Mouse (Mus musculus) CH12.LX (cell line): ENCODE measurements around the gene Tmem186.

Source experiments
- CHD1 ChIP-seq: IDR thresholded peaks from 2 replicates; pipeline ENCODE4 v1.6.1; 2012; ENCODE audit warnings: low read depth, low read length, improper control_type of control experiment, inconsistent platforms
- E2F4 ChIP-seq: IDR thresholded peaks from 2 replicates; pipeline ENCODE4 v1.6.1; 2011; ENCODE audit warnings: low read depth, low read length, improper control_type of control experiment; ENCODE audit not compliant: insufficient replicate concordance
- EP300 ChIP-seq: IDR thresholded peaks from 2 replicates; pipeline ENCODE4 v1.6.1; 2011; ENCODE audit warnings: low read length, improper control_type of control experiment
- GABPA ChIP-seq: IDR thresholded peaks from 2 replicates; pipeline ENCODE4 v1.6.1; 2012; ENCODE audit warnings: low read depth, low read length, improper control_type of control experiment, inconsistent platforms; ENCODE audit not compliant: insufficient replicate concordance
- MXI1 ChIP-seq: IDR thresholded peaks from 2 replicates; pipeline ENCODE4 v1.6.1; 2011; ENCODE audit warnings: mild to moderate bottlenecking, low read depth, low read length, improper control_type of control experiment
- MYC ChIP-seq: IDR thresholded peaks from 2 replicates; pipeline ENCODE4 v1.6.1; 2011; ENCODE audit warnings: low read depth, mild to moderate bottlenecking, improper control_type of control experiment, low read length
- NELFE ChIP-seq: IDR thresholded peaks from 2 replicates; pipeline ENCODE4 v1.6.1; 2011; ENCODE audit warnings: low read depth, low read length, improper control_type of control experiment
- POLR2A ChIP-seq: IDR thresholded peaks from 2 replicates; pipeline ENCODE4 v1.6.1; 2011; ENCODE audit warnings: low read depth, mild to moderate bottlenecking, improper control_type of control experiment, low read length
- POLR2AphosphoS2 ChIP-seq: IDR thresholded peaks from 2 replicates; pipeline ENCODE4 v1.6.1; 2011; ENCODE audit warnings: low read depth, low read length, improper control_type of control experiment
- RCOR1 ChIP-seq: conservative IDR thresholded peaks from 2 replicates; pipeline ENCODE4 v1.6.1; 2012; ENCODE audit warnings: low read depth, mild to moderate bottlenecking, inconsistent platforms, low read length, improper control_type of control experiment
- ZC3H11A ChIP-seq: IDR thresholded peaks from 2 replicates; pipeline ENCODE4 v1.6.1; 2012; ENCODE audit warnings: low read depth, mild to moderate bottlenecking, inconsistent platforms, low read length, improper control_type of control experiment

GRCm38 (mm10) chr16:8597516-8597915 lies 40.0 kb downstream of the Tmem186 start:
- TF ChIP-seq GABPA, result no peak
- no peak for TF ChIP-seq E2F4
- no peak for TF ChIP-seq NELFE
- TF ChIP-seq MYC, result no peak
- no peak for TF ChIP-seq POLR2A
- no peak for TF ChIP-seq EP300
- no peak for TF ChIP-seq ZC3H11A
- TF ChIP-seq POLR2AphosphoS2, result no peak
- TF ChIP-seq RCOR1, result no peak
- TF ChIP-seq MXI1, result no peak
- no peak for TF ChIP-seq CHD1
